Mouse (Mus musculus) gastrocnemius, adult 18-20 months (tissue): Measurements from ENCODE around the gene Srpx2. TPM values are rescaled to one million over a fixed set of nuclear protein-coding genes. Genes with fewer than 3 reads are reported as not detected.

Experiments used
- DNase-seq: peaks from one replicate; pipeline ENCODE4 v3.0.0; 2021; ENCODE audit warnings: low spot score
- long read RNA-seq, 2 experiments: library from polyadenylated mRNA; stranded (forward); transcript quantifications; one replicate each; pipeline ENCODE4 v2.0.0; 2021
- total RNA-seq, 2 experiments: library from RNA; stranded (reverse); gene quantifications; 2 replicates each; pipeline ENCODE4 v1.2.3; 2021

Srpx2 gene
- 1 to 10 TPM; 2.1 to 3.2 TPM for total RNA-seq
- long read RNA-seq, experiment 1, partial matches to known transcripts, result 0 of 6 reads
- long read RNA-seq, experiment 1, other reads (novel, unspliced or antisense), result 0 of 6 reads
- long read RNA-seq, experiment 2, result 0 reads

GRCm38 (mm10) chrX:133908261-133908660 lies at the start of gene Srpx2:
Gene Srpx2, plus strand, starts transcription at chrX:133908426.
- DNase-seq, result peak; percentile 4

- DNase-seq, result no peak
Measured at GRCm38 (mm10) chrX:133869743-133870142, 38.5 kb upstream of the Srpx2 start.

GRCm38 (mm10) chrX:133887308-133887707 lies 20.9 kb upstream of the Srpx2 start:
- no peak for DNase-seq

GRCm38 (mm10) chrX:133888111-133888510 lies 20.1 kb upstream of the Srpx2 start:
- DNase-seq, result no peak

- DNase-seq, result peak; percentile 61
Measured at GRCm38 (mm10) chrX:133898014-133898542, 10.1 kb upstream of the Srpx2 start, which contains the start of gene Tspan6. Gene Tspan6, minus strand, starts transcription at chrX:133898429.

- peak; percentile 8 for DNase-seq
Measured at GRCm38 (mm10) chrX:133911397-133912103, 3.3 kb downstream of the Srpx2 start.

GRCm38 (mm10) chrX:133913006-133913405 lies 4.8 kb downstream of the Srpx2 start:
- DNase-seq, result no peak

- peak; percentile 5 for DNase-seq
Measured at GRCm38 (mm10) chrX:133914219-133914618, 6.0 kb downstream of the Srpx2 start.

- no peak for DNase-seq
Measured at GRCm38 (mm10) chrX:133921187-133921586, 13.0 kb downstream of the Srpx2 start.

GRCm38 (mm10) chrX:133926760-133927159 lies 18.5 kb downstream of the Srpx2 start:
- no peak for DNase-seq

GRCm38 (mm10) chrX:133931302-133932013 lies 23.2 kb downstream of the Srpx2 start:
- peak; percentile 34 for DNase-seq

- DNase-seq, result no peak
Measured at GRCm38 (mm10) chrX:133936605-133937225, 28.5 kb downstream of the Srpx2 start.

GRCm38 (mm10) chrX:133939561-133939960 lies 31.3 kb downstream of the Srpx2 start:
- DNase-seq, result no peak

- DNase-seq, result peak; percentile 44
Measured at GRCm38 (mm10) chrX:133947427-133947826, 39.2 kb downstream of the Srpx2 start.

GRCm38 (mm10) chrX:133954661-133955060 lies 46.4 kb downstream of the Srpx2 start:
- no peak for DNase-seq

GRCm38 (mm10) chrX:133960617-133961016 lies 52.4 kb downstream of the Srpx2 start:
- no peak for DNase-seq

GRCm38 (mm10) chrX:133964615-133965014 lies 56.4 kb downstream of the Srpx2 start:
- DNase-seq, result no peak

GRCm38 (mm10) chrX:133981231-133982002 lies 73.2 kb downstream of the Srpx2 start, which contains the start of gene Sytl4:
Gene Sytl4, minus strand, starts transcription at chrX:133981812.
- peak; percentile 10 for DNase-seq
